Mouse (Mus musculus) liver, embryonic 11.5 days (tissue): ENCODE data around the gene Sugt1. TPM values are rescaled to one million over a fixed set of nuclear protein-coding genes. Genes with fewer than 3 reads are reported as not detected.

Experiments used
- ATAC-seq: fragments of 200-750 bp; cut with Nextera tagmentation; replicated peaks from 2 replicates; pipeline ENCODE4 v1.8.0; 2017; ENCODE audit warnings: moderate number of reproducible peaks, mild to moderate bottlenecking, moderate TSS enrichment, moderate library complexity; ENCODE audit not compliant: low FRiP score
- DNase-seq: peaks from one replicate; pipeline ENCODE4 v3.0.0-alpha.2; 2017; ENCODE audit warnings: low spot score
- H3K27ac ChIP-seq: fragments of 300-500 bp; sonication (generic); 2 replicates; pipeline ENCODE4 v1.5.1; 2014; ENCODE audit warnings: mild to moderate bottlenecking, low read depth, low read length, control low read depth
- H3K27me3 ChIP-seq: fragments of 300-500 bp; sonication (generic); replicated peaks from 2 replicates; pipeline ENCODE4 v1.6.1; 2014; ENCODE audit warnings: low read length, mixed read lengths; ENCODE audit not compliant: control insufficient read depth, insufficient read depth
- H3K36me3 ChIP-seq: fragments of 300-500 bp; sonication (generic); 2 replicates; pipeline ENCODE4 v1.6.1; 2014; ENCODE audit warnings: mild to moderate bottlenecking, low read length, moderate library complexity, mixed read lengths; ENCODE audit not compliant: control insufficient read depth, insufficient read depth
- H3K4me1 ChIP-seq: fragments of 300-500 bp; sonication (generic); replicated peaks from 2 replicates; pipeline ENCODE4 v1.6.1; 2014; ENCODE audit warnings: low read length, mixed read lengths; ENCODE audit not compliant: control insufficient read depth, insufficient read depth
- H3K4me2 ChIP-seq: fragments of 300-500 bp; sonication (generic); 2 replicates; pipeline ENCODE4 v1.6.1; 2014; ENCODE audit warnings: mild to moderate bottlenecking, control low read depth, moderate library complexity
- H3K4me3 ChIP-seq: fragments of 300-500 bp; sonication (generic); 2 replicates; pipeline ENCODE4 v1.5.1; 2014; ENCODE audit warnings: low read depth, low read length, control low read depth
- H3K9ac ChIP-seq: fragments of 300-500 bp; sonication (generic); 2 replicates; pipeline ENCODE4 v1.6.1; 2014; ENCODE audit warnings: low read depth, low read length, control low read depth
- H3K9me3 ChIP-seq: fragments of 300-500 bp; sonication (generic); 2 replicates; pipeline ENCODE4 v1.6.1; 2016; ENCODE audit warnings: low read length, inconsistent platforms, mixed read lengths; ENCODE audit not compliant: control insufficient read depth
- WGBS: fragments of 180-500 bp; shearing (Covaris S2); extraction: QIAGEN DNeasy Blood & Tissue Kit; methylation state at CpG from one replicate; pipeline ENCODE4 v1.1.7; 2014; 5-methylcytosine and 5-hydroxymethylcytosine counted together
- polyA plus RNA-seq: library from polyadenylated mRNA; unstranded; fragments of >200 nt; fragmentation: Nextera tagmentation; extraction: Ambion mirVana; gene quantifications from 2 replicates; pipeline ENCODE4 v1.2.1, GENCODE M21; 2014

The Sugt1 gene
- polyA plus RNA-seq, 1 experiment from 2014 or later: 95.5 TPM

DNA sequence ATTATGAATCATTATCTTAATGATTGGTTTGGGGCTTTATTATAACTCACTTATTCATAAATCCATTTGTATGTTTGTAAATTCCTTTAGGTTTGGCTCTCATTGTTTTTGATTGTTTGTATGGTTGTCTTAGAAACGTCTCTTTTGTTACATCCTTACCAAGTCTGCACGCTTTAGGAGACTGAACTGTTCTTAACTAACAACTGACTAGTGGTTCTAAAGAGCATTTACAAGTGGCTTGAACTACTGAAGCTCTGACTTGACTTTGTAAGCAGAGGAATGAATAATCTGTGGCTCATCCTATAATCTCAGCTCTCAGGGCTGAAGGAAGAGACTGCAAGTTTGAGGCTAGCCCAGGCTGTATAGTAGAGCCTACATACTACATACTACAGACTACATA lies 4.1 kb downstream of the Sugt1 start:
- Histone ChIP-seq H3K4me2 (no peak overlapping the region), H3K9me3 (no peaks in the 10 kb centered on the region), H3K27ac (no peak overlapping the region), H3K27me3 (no peaks in the 10 kb centered on the region), H3K36me3 (no peaks in the 10 kb centered on the region; the same call in 1 of the 2 replicates), H3K4me1 (peaks cover 7% of the 10 kb centered on the region; the same call in 1 of the 2 replicates), H3K9ac (no peak overlapping the region), H3K4me3 (no peak overlapping the region)
- ATAC-seq (no peak), DNase-seq (no peak)
- 92% methylated on average over 2 of the region's 2 CpGs for WGBS

DNA sequence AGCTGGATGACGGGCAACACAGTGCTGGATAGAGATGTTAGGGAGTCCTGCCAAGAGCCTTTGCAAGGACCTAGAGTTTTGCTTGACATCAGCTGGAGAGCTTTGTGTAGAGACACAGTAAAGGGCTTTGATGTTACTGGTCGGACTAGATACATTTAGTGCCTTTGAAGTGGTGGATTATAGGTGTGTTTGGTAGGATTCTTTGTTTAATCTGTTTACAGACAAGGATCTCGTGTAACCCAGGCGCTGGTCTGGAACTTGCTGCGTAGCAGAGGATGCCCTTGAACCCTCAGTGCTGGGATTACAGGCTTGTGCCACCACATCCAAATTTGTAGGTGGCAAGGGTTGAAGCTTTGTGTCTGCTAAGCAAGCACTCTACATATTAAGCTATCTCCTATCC lies 6.6 kb downstream of the Sugt1 start:
- 86% methylated on average over 5 of the region's 5 CpGs for WGBS
- H3K4me1 ChIP-seq: no peaks in the 10 kb centered on the region
- no peak for ATAC-seq
- no peaks in the 10 kb centered on the region for H3K27me3 ChIP-seq
- H3K4me3 ChIP-seq: no peak overlapping the region
- no peak overlapping the region for H3K9ac ChIP-seq
- no peak overlapping the region for H3K27ac ChIP-seq
- no peak for DNase-seq
- peaks cover 6% of the 10 kb centered on the region; the same call in 1 of the 2 replicates for H3K36me3 ChIP-seq
- no peak overlapping the region for H3K4me2 ChIP-seq
- H3K9me3 ChIP-seq: no peaks in the 10 kb centered on the region

DNA sequence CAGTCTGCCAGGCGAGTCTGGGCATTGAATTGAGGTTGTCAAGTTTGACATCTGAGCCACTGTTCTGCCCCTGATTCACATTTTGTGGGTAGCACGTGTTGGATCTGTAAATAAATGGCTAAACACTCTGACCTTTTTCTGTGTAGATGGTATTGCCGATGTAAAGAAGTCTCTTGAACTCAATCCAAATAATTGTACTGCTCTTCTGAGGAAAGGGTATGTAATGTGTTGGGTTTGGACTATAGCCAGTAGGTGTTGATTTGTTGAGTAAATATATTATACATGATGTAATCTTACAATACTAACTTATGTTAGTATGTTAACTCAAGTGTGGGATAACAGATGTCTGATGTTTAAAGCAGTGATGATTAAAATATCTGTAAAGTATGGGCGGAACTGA lies 9.1 kb downstream of the Sugt1 start:
- H3K36me3 ChIP-seq: peaks cover 11% of the 10 kb centered on the region; the same call in 1 of the 2 replicates
- no peak for DNase-seq
- WGBS: 84% methylated on average over 4 of the region's 4 CpGs

DNA sequence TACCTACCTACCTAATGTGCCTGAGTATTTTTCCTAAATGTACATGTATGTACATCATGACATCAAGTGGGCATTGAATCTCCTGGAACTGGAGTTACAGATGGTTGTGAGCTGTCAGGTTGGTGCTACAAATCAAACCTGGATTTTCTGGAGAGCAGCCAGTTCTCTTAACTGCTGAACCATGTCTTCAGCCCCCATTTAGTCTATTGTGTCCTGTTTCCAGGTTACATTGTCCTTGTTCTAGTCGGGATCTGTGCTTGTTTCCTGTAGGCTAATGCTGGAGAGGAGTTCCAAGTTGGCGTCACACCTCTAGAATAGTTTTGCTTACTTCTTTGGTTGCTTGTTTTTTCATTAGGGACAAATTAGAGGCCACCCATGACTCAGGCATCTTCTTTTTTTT lies 18.4 kb downstream of the Sugt1 start:
- Histone ChIP-seq H3K4me3 (no peak overlapping the region), H3K27ac (no peak overlapping the region), H3K4me1 (no peaks in the 10 kb centered on the region), H3K9ac (no peak overlapping the region), H3K36me3 (peaks cover 20% of the 10 kb centered on the region), H3K9me3 (no peaks in the 10 kb centered on the region), H3K4me2 (no peak overlapping the region), H3K27me3 (no peaks in the 10 kb centered on the region)
- DNase-seq (no peak), ATAC-seq (no peak)
- 87% methylated on average over 2 of the region's 2 CpGs for WGBS

More for the DNA sequence above, 9.1 kb downstream of the Sugt1 start:
- H3K4me1 ChIP-seq: no peaks in the 10 kb centered on the region
- no peak overlapping the region for H3K4me2 ChIP-seq
- no peak overlapping the region for H3K9ac ChIP-seq
- no peaks in the 10 kb centered on the region for H3K27me3 ChIP-seq
- ATAC-seq: no peak
- no peaks in the 10 kb centered on the region for H3K9me3 ChIP-seq
- H3K4me3 ChIP-seq: no peak overlapping the region
- no peak overlapping the region for H3K27ac ChIP-seq

DNA sequence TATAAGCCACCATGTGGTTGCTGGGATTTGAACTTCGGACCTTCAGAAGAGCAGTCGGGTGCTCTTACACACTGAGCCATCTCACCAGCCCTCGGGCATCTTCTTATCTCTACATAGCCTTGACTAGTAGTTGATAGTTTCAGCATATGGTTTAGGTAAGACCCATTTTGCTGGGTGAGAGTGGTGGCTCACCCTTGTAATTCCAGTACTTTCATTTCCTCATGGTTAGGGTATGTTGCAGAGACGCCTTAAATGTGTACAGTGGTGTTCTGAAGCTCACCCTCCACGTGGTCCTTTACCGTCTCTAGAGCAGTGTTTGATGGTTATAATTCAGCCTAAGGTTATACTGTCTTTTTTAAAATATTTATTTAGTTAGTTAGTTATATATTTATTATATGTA lies 18.9 kb downstream of the Sugt1 start:
- Histone ChIP-seq H3K27me3 (no peaks in the 10 kb centered on the region), H3K4me3 (no peak overlapping the region), H3K27ac (no peak overlapping the region), H3K4me1 (no peaks in the 10 kb centered on the region), H3K9me3 (no peaks in the 10 kb centered on the region), H3K4me2 (no peak overlapping the region), H3K36me3 (peaks cover 25% of the 10 kb centered on the region), H3K9ac (no peak overlapping the region)
- ATAC-seq (no peak), DNase-seq (no peak)
- WGBS: 86% methylated on average over 6 of the region's 6 CpGs

DNA sequence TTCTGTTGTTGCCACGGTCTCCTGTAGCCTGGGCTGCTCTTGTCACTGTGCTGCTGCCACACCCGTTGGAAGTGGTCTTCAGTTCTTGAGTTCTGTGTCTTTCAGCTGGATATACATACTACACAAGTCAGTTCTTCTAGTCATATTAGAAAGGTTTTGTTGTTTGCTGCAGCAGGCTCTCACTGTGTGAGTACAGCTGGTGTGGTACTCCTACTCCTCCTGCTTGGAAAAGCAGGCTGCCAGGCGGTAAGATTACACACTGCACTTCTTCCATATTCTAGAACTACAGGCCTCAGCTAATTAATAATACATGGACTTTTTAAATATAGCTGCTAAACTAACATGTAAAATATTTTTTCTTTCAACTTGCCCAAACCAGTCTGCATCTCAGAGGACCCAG lies 19.4 kb downstream of the Sugt1 start:
- ATAC-seq (no peak), DNase-seq (no peak)
- Histone ChIP-seq H3K27ac (no peak overlapping the region), H3K27me3 (no peaks in the 10 kb centered on the region), H3K9me3 (no peaks in the 10 kb centered on the region), H3K4me1 (no peaks in the 10 kb centered on the region), H3K4me2 (no peak overlapping the region), H3K9ac (no peak overlapping the region), H3K4me3 (no peak overlapping the region), H3K36me3 (peaks cover 28% of the 10 kb centered on the region)
- whole genome bisulfite sequencing: 91% methylated on average over 3 of the region's 3 CpGs

DNA sequence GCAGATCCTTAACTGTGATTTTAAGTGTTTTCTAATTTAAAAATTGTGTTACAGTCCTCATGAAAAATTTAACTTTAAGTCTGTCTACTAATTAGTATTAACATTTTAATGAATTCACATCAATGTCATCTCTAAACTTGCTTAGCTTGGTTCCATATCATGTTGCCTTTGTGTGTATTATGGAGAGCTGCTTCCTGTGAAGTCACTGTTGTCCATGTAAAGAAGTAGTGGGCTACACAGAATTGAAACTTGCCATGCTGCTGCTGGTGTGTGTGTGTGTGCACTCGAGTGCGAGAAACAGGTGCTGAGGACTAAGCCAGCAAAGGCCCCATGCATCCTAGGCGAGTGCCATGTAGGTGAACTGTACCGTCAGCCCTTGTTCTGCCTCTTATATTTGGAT lies 19.9 kb downstream of the Sugt1 start:
- Histone ChIP-seq H3K9me3 (no peaks in the 10 kb centered on the region), H3K27me3 (no peaks in the 10 kb centered on the region), H3K27ac (no peak overlapping the region), H3K4me3 (no peak overlapping the region), H3K36me3 (peaks cover 27% of the 10 kb centered on the region), H3K9ac (no peak overlapping the region), H3K4me1 (no peaks in the 10 kb centered on the region), H3K4me2 (no peak overlapping the region)
- ATAC-seq: no peak
- WGBS: 94% methylated on average over 4 of the region's 4 CpGs
- no peak for DNase-seq

DNA sequence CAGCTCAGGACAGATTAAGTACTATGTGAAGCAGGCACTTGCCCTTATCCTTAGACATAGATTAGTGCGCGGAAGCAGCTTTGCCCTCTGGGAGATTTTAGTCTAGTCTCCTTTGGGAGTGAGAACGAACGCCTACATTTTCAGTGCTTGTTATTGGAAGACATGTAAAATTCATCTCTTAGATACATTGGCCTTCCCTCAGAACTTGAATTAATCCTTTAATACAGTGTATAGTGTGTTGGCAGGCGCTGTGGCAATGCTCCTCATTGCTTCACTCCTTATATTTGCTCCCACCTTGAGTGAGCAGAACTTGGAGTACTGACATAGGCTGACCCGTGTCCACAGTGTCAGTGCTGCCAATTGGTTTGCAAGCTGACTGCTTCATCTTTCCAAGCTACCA lies 20.8 kb downstream of the Sugt1 start:
- Histone ChIP-seq H3K4me3 (no peak overlapping the region), H3K4me1 (no peaks in the 10 kb centered on the region), H3K9ac (no peak overlapping the region), H3K36me3 (peaks cover 32% of the 10 kb centered on the region), H3K4me2 (no peak overlapping the region), H3K27me3 (no peaks in the 10 kb centered on the region), H3K9me3 (no peaks in the 10 kb centered on the region), H3K27ac (no peak overlapping the region)
- DNase-seq (no peak), ATAC-seq (no peak)
- WGBS: 91% methylated on average over 6 of the region's 6 CpGs

DNA sequence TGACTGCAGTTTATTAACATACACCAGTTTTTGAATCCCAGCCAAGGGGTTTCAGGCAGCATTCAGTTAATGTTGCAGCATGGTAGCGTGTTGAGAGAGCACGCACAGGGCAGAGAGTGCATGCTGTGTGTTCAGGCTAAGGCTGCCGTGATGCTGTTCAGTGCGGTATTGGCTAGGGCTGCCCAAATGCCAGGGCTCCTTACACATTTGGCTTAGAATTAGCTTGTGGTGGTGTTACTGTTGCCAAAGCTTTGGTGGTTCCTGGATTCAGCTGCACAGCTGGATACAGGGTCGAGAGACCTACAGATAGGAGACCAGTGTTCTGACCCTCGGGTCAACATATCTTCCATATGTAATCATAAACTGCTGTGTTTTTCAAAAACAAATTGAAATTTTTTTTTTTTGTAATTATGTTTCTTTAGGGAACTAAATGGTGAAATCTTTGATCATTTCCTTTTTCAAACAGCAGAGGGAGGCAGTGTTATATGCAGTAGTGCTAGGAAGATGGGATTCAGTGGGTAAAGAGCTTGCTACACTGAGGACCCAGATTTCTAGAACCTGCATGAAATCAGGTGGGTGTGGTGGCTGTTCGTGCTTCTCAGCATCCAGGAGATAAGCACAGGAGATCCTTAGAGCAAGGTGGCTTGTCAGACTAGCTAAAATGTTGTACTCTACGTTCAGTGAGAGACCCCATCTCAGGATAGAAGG lies 29.8 kb downstream of the Sugt1 start:
- H3K27me3 ChIP-seq: no peaks in the 10 kb centered on the region
- peaks cover 3% of the 10 kb centered on the region for H3K4me1 ChIP-seq
- H3K4me3 ChIP-seq: no peak overlapping the region
- 86% methylated on average over 8 of the region's 8 CpGs for WGBS
- ATAC-seq (no peak), DNase-seq (no peak)
- no peaks in the 10 kb centered on the region for H3K9me3 ChIP-seq
- no peak overlapping the region for H3K9ac ChIP-seq
- H3K36me3 ChIP-seq: peaks cover 29% of the 10 kb centered on the region
- H3K4me2 ChIP-seq: no peak overlapping the region
- H3K27ac ChIP-seq: no peak overlapping the region
